Comparison of ENCODE assay signal across 22 mouse cellular contexts in the genomic region with DNA sequence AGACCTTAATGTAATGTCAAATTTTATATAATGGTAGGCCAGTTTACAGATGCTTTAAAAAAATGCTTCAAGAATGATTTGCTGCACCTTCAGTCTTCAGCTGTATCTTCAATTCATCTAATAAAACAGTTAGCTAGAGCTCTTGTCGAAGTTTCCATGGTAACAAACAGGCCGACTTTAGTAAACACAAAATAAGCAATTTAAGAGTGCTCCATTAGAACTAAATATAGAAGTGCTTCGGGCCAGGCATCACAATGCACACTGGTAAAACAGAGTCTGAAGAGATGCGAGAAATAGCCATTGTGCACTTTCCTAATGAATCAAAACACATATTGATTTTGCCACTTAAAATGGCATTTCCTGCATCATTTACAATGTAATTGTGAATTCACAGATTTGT.
DNase-seq lines count a peak whose midpoint lies in the region; ATAC-seq and TF ChIP-seq lines count a peak whose summit lies in the region.
"Had no signal": no experiment of that assay in that cellular context is flagged by ENCODE, and none has a peak within 500 bp of the region (broad histone marks: within the 10 kb centered on the region; RNA-seq: fewer than 3 reads in every experiment).

No protein-coding gene starts in this region.

- 69% methylated on average over 4 of the region's 4 CpGs for WGBS in hindbrain, embryonic 14.5 days
- 86% methylated on average over 4 of the region's 4 CpGs for WGBS in hindbrain, embryonic 10.5 days
- WGBS in midbrain, postnatal 0 days = 62% methylated on average over 4 of the region's 4 CpGs
- WGBS in midbrain, embryonic 15.5 days = 64% methylated on average over 4 of the region's 4 CpGs
- WGBS in forebrain, embryonic 15.5 days = 24% methylated on average over 4 of the region's 4 CpGs

- ATAC-seq in hindbrain, embryonic 14.5 days (ENCODE audit: low FRiP score) = no peak
- ATAC-seq in midbrain, postnatal 0 days (ENCODE audit: low FRiP score) = no peak
- no peak for ATAC-seq in midbrain, embryonic 15.5 days (replicated peaks)
- ATAC-seq in forebrain, embryonic 15.5 days (replicated peaks) = peak; percentile 71; the same call in 1 of the 2 replicates
- ATAC-seq: inflammation-experienced regulatory T-cells, adult 6 months; intestine, postnatal 0 days; Patski had no signal

- TF ChIP-seq CTCF in midbrain, postnatal 0 days (IDR thresholded peaks at IDR 0.05) = no peak

- H3K36me3 ChIP-seq in hindbrain, embryonic 14.5 days (replicated peaks; ENCODE audit: control insufficient read depth, insufficient read depth) = no peaks in the 10 kb centered on the region
- no peaks in the 10 kb centered on the region for H3K36me3 ChIP-seq in hindbrain, embryonic 10.5 days
- H3K36me3 ChIP-seq in midbrain, postnatal 0 days (ENCODE audit: insufficient read depth, low read length) = no peaks in the 10 kb centered on the region
- no peaks in the 10 kb centered on the region for H3K36me3 ChIP-seq in midbrain, embryonic 15.5 days (replicated peaks)
- no peaks in the 10 kb centered on the region for H3K36me3 ChIP-seq in forebrain, embryonic 15.5 days
- H3K36me3 ChIP-seq: embryonic facial prominence, embryonic 15.5 days; heart, embryonic 12.5 days; hindbrain, embryonic 13.5 days had no signal

- H3K4me3 ChIP-seq in hindbrain, embryonic 14.5 days (replicated peaks; ENCODE audit: low read length) = no peak overlapping the region
- no peak overlapping the region for H3K4me3 ChIP-seq in hindbrain, embryonic 10.5 days
- no peak overlapping the region for H3K4me3 ChIP-seq in midbrain, postnatal 0 days (ENCODE audit: low read depth, low read length)
- no peak overlapping the region for H3K4me3 ChIP-seq in midbrain, embryonic 15.5 days
- no peak overlapping the region for H3K4me3 ChIP-seq in forebrain, embryonic 15.5 days
- H3K4me3 ChIP-seq: embryonic facial prominence, embryonic 15.5 days; erythroblast, embryonic 14.5 days; gastrocnemius, adult 2 months; heart, embryonic 12.5 days; hindbrain, embryonic 13.5 days had no signal

- no peak overlapping the region for H3K27ac ChIP-seq in hindbrain, embryonic 14.5 days
- H3K27ac ChIP-seq in hindbrain, embryonic 10.5 days = no peak overlapping the region
- H3K27ac ChIP-seq in midbrain, postnatal 0 days (ENCODE audit: low read depth, low read length) = no peak overlapping the region
- H3K27ac ChIP-seq in midbrain, embryonic 15.5 days = no peak overlapping the region
- H3K27ac ChIP-seq in forebrain, embryonic 15.5 days (replicated peaks) = no peak overlapping the region
- H3K27ac ChIP-seq: embryonic facial prominence, embryonic 15.5 days; gastrocnemius, adult 2 months; hindbrain, embryonic 13.5 days had no signal

- no peak overlapping the region for H3K4me2 ChIP-seq in hindbrain, embryonic 14.5 days (replicated peaks)
- H3K4me2 ChIP-seq in midbrain, postnatal 0 days (ENCODE audit: low read depth, low read length, poor library complexity, severe bottlenecking) = no peak overlapping the region
- H3K4me2 ChIP-seq in midbrain, embryonic 15.5 days = no peak overlapping the region
- no peak overlapping the region for H3K4me2 ChIP-seq in forebrain, embryonic 15.5 days (replicated peaks)
- H3K4me2 ChIP-seq: embryonic facial prominence, embryonic 15.5 days; heart, embryonic 12.5 days; hindbrain, embryonic 13.5 days had no signal

- DNase-seq in hindbrain, embryonic 14.5 days (ENCODE audit: low spot score) = peak; percentile 27
- DNase-seq in hindbrain, embryonic 10.5 days (ENCODE audit: low spot score) = no peak
- DNase-seq in midbrain, postnatal 0 days (ENCODE audit: low spot score) = peak; percentile 31
- DNase-seq in ovary, postnatal 36 days (ENCODE audit: low spot score) = no peak
- no peak for DNase-seq in T-cell, adult 2 months (ENCODE audit: low spot score)
- DNase-seq: adrenal gland, adult 2 months; adrenal gland, postnatal 25 days; cerebellum, adult 2 months; cerebellum, postnatal 10 days; gastrocnemius, adult 2 months; gastrocnemius, postnatal 25 days; kidney, adult 9 months had no signal

- no peak overlapping the region for H3K9ac ChIP-seq in hindbrain, embryonic 14.5 days
- H3K9ac ChIP-seq in midbrain, postnatal 0 days (replicated peaks; ENCODE audit: low read length, poor library complexity, severe bottlenecking) = no peak overlapping the region
- H3K9ac ChIP-seq in midbrain, embryonic 15.5 days = no peak overlapping the region
- no peak overlapping the region for H3K9ac ChIP-seq in forebrain, embryonic 15.5 days (replicated peaks)
- H3K9ac ChIP-seq: embryonic facial prominence, embryonic 15.5 days; heart, embryonic 12.5 days; hindbrain, embryonic 13.5 days had no signal

- H3K4me1 ChIP-seq in hindbrain, embryonic 14.5 days (replicated peaks; ENCODE audit: control insufficient read depth, insufficient read depth, low read length) = peaks cover 8% of the 10 kb centered on the region
- no peaks in the 10 kb centered on the region for H3K4me1 ChIP-seq in hindbrain, embryonic 10.5 days (replicated peaks)
- H3K4me1 ChIP-seq in midbrain, postnatal 0 days (ENCODE audit: insufficient read depth, low read length) = no peaks in the 10 kb centered on the region
- 0 out of 2 replicates have a peak, but pooled peaks cover 3% of the 10 kb centered on the region for H3K4me1 ChIP-seq in midbrain, embryonic 15.5 days
- H3K4me1 ChIP-seq in forebrain, embryonic 15.5 days = 0 out of 2 replicates have a peak, but pooled peaks cover 8% of the 10 kb centered on the region
- H3K4me1 ChIP-seq: embryonic facial prominence, embryonic 15.5 days; heart, embryonic 12.5 days; hindbrain, embryonic 13.5 days had no signal

- H3K9me3 ChIP-seq in hindbrain, embryonic 14.5 days (ENCODE audit: control insufficient read depth, low read length) = no peaks in the 10 kb centered on the region
- H3K9me3 ChIP-seq in hindbrain, embryonic 10.5 days = no peaks in the 10 kb centered on the region
- H3K9me3 ChIP-seq in midbrain, postnatal 0 days (ENCODE audit: low read length) = no peaks in the 10 kb centered on the region
- H3K9me3 ChIP-seq in midbrain, embryonic 15.5 days = no peaks in the 10 kb centered on the region
- no peaks in the 10 kb centered on the region for H3K9me3 ChIP-seq in forebrain, embryonic 15.5 days
- H3K9me3 ChIP-seq: embryonic facial prominence, embryonic 15.5 days; heart, embryonic 12.5 days; hindbrain, embryonic 13.5 days had no signal

- H3K27me3 ChIP-seq in hindbrain, embryonic 14.5 days (ENCODE audit: control insufficient read depth, insufficient read depth, low read length) = no peaks in the 10 kb centered on the region
- no peaks in the 10 kb centered on the region for H3K27me3 ChIP-seq in hindbrain, embryonic 10.5 days (ENCODE audit: insufficient read depth, poor library complexity, severe bottlenecking)
- no peaks in the 10 kb centered on the region for H3K27me3 ChIP-seq in midbrain, postnatal 0 days (ENCODE audit: insufficient read depth, low read length)
- no peaks in the 10 kb centered on the region for H3K27me3 ChIP-seq in midbrain, embryonic 15.5 days (replicated peaks)
- H3K27me3 ChIP-seq in forebrain, embryonic 15.5 days = no peaks in the 10 kb centered on the region
- H3K27me3 ChIP-seq: CH12.LX; embryonic facial prominence, embryonic 15.5 days; heart, embryonic 12.5 days; hindbrain, embryonic 13.5 days; Patski had no signal

Comparison
In these comparisons a context has a peak if more than half of its experiments do, and no peak if none do; other contexts are left out.
1. DNase-seq: peak in hindbrain, embryonic 14.5 days (single experiment) and midbrain, postnatal 0 days (single experiment); none in hindbrain, embryonic 10.5 days (single experiment), ovary, postnatal 36 days (single experiment) and T-cell, adult 2 months (single experiment).